Mouse (Mus musculus): ENCODE results near the gene Susd1.

The Susd1 gene

DNA sequence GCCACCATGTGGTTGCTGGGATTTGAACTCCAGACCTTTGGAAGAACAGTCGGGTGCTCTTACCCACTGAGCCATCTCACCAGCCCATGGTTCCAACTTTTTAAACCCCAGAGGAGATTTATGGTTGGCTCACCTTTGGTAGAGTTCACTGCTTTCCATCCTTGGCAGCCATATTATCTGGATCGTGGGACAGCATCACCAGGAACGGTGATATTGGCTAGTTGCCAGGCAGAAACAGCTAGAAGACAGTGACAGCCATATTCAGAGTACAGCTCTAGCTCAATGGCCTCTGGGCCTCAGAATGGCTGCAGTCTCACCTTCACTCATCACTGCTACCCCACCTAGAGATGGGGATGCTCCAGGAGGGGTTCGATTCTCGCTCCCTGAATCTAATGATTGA, 159.3 kb downstream of the Susd1 start:
- no peak for DNase-seq

DNA sequence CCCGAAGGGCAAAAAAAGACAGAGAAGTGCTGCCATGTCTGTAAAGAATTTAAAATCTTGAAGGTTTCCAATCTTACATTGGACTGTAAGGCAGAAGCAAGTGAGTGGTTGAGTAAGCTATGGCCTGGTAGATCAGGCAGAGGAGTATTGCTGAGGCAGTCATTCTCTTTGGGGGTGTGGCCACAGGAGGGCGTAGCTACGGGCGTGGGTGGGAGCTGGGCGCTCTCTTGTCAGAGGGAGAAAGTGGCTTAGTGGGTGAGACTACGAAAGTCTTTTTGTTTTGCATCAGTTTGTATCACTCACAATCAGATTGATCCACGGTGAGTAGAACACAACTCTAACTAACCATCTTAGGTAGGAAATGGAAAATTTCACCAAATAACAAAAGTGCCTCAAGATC, 160.0 kb downstream of the Susd1 start:
- no peak for DNase-seq

DNA sequence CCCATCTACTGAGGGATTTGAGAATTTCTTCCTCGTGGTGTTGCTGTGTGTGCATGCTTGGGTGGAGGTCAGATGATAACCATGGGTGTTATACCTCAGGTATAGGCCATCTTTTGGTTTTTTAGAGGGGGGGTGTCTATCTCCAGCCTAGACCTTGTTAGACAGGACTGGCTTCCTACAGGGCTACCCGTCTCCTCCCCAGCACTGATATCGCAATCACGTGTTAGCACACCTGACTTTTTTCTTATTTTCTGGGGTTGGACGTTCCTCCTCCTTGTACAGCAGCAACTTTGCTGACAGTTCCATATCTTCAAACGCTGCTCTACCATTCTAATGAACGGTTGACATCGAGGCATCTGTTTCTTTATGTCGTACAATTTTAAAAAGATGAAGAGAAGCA, 160.5 kb downstream of the Susd1 start:
- DNase-seq, result no peak

DNA sequence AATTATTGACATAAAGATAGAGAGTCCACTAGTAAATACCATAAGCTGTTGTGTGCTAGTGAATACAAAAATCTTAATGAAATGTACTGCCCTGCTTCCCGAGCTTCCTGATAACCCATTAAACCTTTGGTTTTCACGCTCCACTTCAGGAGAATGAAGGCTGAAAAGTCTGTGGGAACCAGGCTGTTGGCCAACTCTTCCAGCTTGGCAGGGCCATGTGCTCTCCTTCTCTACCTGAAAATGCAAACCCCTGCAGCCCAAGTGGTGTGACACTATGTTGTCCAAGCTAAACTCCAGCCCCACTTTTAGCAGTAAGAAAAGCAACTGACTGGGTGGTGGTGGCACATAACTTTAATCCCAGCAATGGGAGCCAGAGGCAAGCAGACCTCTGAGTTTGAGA, 162.5 kb downstream of the Susd1 start:
- no peak for DNase-seq

DNA sequence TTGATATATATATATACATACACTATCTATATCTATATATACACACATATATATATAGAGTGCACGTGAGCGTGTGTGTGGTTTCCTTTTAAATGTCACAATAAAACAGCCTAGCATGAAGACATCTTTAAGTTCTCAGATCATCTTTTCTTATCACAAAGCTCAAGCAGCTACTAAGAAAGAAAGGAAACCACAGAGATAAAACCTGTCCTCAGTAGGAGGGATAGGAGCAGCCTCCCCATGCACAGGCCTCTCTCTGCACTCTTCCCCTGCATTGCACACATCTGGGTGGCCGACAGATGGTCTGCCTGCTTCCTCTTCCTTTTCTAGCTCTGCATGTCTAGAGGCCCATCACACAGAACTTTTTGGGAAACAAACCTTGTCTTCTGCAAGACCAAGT, 162.9 kb downstream of the Susd1 start:
- no peak for DNase-seq

DNA sequence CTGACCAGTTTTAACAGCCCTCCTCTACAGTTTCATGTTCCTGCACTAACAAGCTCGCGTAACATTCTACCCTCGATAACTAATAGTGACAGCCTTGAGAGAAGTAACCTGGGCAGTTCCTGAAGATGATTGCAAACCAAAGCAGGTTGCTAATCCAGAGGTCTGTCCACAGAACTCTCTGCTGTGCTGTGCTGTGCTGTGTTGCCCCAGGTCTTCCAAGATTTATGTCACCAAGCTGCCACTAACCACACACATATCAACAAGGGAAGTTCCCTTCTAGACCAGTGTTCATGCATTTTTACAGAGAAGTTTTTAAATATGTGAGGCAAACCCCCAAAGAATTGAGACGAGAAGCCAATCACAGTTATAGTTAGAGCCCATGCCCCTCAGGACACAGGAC, 164.3 kb downstream of the Susd1 start:
- DNase-seq, result no peak

DNA sequence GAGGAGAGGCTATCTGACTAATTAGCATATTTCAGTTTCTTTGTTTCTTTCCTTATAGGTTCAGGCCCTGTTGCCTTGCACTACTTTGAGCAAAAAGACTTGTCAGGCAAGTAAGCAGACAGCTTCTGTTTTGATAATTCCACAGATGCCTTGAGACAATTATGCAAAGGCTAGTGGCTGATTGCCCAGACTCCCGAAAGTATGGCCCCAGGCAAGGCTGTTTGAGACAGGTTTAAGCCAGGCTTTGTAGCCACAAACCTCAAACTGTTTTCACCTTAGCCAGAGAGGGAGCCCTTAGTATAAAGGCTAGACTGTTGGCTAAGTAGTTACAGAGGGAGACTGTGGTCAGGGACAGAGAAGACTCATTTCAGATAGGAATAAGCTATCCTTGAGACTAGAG, 165.1 kb downstream of the Susd1 start:
- DNase-seq, result no peak

DNA sequence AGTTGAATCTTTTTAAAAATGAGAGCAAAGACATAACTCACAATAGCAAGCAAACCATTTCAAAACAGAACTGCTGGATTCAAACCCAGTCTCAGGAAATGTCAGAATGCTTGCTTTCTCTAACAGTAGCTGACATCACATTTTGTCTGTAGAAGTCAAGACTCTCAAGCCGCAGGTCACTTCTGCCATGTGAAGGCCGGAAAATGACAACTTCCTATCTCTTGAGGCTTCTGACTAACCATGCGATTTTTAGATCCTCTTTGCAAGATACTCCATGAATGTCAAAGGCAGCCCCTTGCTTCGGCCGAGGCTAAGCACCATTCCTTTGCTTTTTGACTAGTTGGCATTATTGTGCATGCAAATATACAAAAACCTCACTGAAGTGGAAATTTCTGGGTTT, 172.8 kb downstream of the Susd1 start:
- DNase-seq, result no peak

DNA sequence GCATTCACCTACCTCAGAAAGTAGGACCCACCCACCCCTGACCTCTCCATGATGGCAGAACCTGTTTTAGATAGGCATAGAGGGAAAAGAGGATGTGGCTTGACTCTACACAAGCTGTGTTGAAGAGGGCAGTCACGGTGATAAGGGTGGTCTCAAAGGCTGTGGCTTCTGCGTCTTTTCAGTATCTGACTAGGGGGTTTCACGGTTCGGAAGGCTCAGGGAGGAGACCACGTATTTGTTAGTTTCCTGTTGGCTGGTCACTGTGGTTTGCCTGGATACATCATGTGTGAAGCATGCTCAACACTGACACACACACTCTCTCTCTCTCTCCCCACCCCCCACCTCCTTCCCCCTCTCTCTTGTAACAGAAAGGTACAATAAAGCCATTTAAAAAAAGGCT, 173.3 kb downstream of the Susd1 start:
- no peak for DNase-seq
